Mouse (Mus musculus): ENCODE results near the gene Plch2. TPM values are rescaled to one million over a fixed set of nuclear protein-coding genes. Genes with fewer than 3 reads are reported as not detected.

Plch2 gene
- total RNA-seq, 2 experiments from 2014 or later = 91.1 to 92.0 TPM

GRCm38 (mm10) chr4:154936542-154937255 is 119.9 kb downstream of the Plch2 start:
- 0 out of 2 replicates have a peak overlapping the region, but pooled peaks have one; percentile 4 for H3K27ac ChIP-seq
- no peak for TF ChIP-seq CTCF (conservative IDR thresholded peaks at IDR 0.05)
- no peak overlapping the region for H3K4me3 ChIP-seq
- DNase-seq (ENCODE audit: low spot score in 2 of 2) = no peak

DNA sequence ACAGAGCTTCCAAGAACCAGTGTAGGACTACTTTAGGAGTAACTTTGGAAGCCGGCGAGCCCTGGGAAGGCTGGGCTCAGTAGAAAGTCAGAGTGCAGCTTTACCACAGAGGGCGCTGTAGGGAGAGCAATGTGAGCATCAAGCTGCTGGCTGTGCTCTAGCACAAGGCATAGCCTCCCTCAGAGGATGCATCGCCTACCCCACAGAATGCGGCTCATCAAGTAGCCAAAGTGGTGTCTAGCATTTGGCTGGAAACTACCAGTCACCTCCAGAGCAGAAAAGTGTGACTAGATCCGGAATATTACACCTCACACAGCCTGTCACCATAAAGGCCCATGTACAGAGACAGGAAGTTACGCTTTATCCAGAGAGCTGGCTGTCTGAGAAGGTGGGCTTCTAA is 120.8 kb downstream of the Plch2 start:
- peak; percentile 51 for TF ChIP-seq CTCF (conservative IDR thresholded peaks at IDR 0.05)
- no peak overlapping the region for H3K27ac ChIP-seq
- DNase-seq (ENCODE audit: low spot score in 2 of 2) = no peak
- no peak overlapping the region for H3K4me3 ChIP-seq

- no peak for DNase-seq (ENCODE audit: low spot score in 2 of 2)
- H3K27ac ChIP-seq = no peak overlapping the region
- TF ChIP-seq CTCF (conservative IDR thresholded peaks at IDR 0.05) = no peak
Observed at GRCm38 (mm10) chr4:154934800-154935199, 121.8 kb downstream of the Plch2 start.

DNA sequence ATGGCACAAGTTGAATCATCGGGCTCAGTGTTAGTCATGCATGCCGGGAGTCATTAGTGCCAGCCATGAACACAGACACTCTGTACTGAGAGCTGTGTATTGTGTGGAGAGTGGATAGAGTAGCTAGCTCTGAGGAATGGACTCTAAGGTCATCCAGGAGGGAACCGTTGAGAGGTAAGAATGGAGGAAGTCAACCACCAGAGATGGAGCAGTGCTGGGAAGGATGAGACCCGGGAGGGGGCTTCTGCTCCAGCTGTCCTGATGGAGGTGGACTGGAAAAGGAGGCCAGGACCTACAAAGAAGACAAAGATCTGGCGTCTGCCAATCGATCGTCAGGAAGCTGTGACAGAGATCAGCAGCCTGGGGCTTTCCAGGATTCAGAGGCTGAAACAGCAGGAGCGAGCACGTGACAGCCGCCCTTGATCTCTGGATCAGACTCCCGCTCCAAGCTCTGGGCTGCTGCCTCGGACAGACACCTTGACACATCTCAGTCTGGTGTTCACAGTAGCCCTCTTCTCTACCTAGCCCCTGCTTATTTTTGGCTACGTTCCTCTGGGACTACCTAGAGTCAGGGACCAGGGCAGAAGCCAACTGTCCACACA is 123.2 kb downstream of the Plch2 start:
- no peak for DNase-seq (ENCODE audit: low spot score in 2 of 2)
- H3K27ac ChIP-seq = no peak overlapping the region
- no peak overlapping the region for H3K4me3 ChIP-seq
- TF ChIP-seq CTCF (conservative IDR thresholded peaks at IDR 0.05) = no peak

More at GRCm38 (mm10) chr4:154934800-154935199, 121.8 kb downstream of the Plch2 start:
- no peak overlapping the region for H3K4me3 ChIP-seq

Other genes starting within 250 kb of the Plch2 start
- gene Ttc34, start 219.3 kb downstream of the Plch2 start, total RNA-seq (2021) = 1 to 10 TPM; 4.0 to 4.1 TPM
- under 1 TPM; 0.29 to 0.44 TPM for gene Mmel1, start 187.2 kb downstream of the Plch2 start, total RNA-seq (2021)
- 10 to 100 TPM; 48.1 to 48.9 TPM for gene Fam213b, start 157.6 kb downstream of the Plch2 start, total RNA-seq (2021)
- 1 to 10 TPM in 1 of 2 experiments, under 1 TPM in 1; 0.84 to 1.3 TPM for gene Tnfrsf14, start 128.2 kb downstream of the Plch2 start, total RNA-seq (2021)
- gene Hes5, start 95.9 kb downstream of the Plch2 start, total RNA-seq (2021) = 10 to 100 TPM; 24.7 to 30.7 TPM
- 10 to 100 TPM; 41.8 to 43.0 TPM for gene Pank4, start 92.7 kb downstream of the Plch2 start, total RNA-seq (2021)
- gene Pex10, start 10.2 kb upstream of the Plch2 start, total RNA-seq (2021) = 10 to 100 TPM; 23.1 to 24.2 TPM
- 10 to 100 TPM; 60.6 to 63.0 TPM for gene Rer1, start 29.6 kb upstream of the Plch2 start, total RNA-seq (2021)
- 10 to 100 TPM; 11.8 to 14.0 TPM for gene Morn1, start 29.8 kb upstream of the Plch2 start, total RNA-seq (2021)
- 100 to 1,000 TPM; 128 to 136 TPM for gene Ski, start 165.8 kb upstream of the Plch2 start, total RNA-seq (2021)
- 10 to 100 TPM; 29.2 to 34.3 TPM for gene Faap20, start 193.0 kb upstream of the Plch2 start, total RNA-seq (2021)